Mouse (Mus musculus): ENCODE results near the gene Dhx29. TPM values are rescaled to one million over a fixed set of nuclear protein-coding genes. Genes with fewer than 3 reads are reported as not detected.

The Dhx29 gene
- polyA plus RNA-seq, 1 experiment from 2014 or later, result 13.1 TPM

GRCm38 (mm10) chr13:112987532-112987943 is 60.3 kb downstream of the Dhx29 start, which contains the start of gene Ccno:
Ccno (plus strand) TSS chr13:112987802.
- Histone ChIP-seq H3K27ac (replicated peaks) (no peak within 1 kb of the TSS), H3K9ac (peak within 1 kb of the TSS; percentile 79), H3K9me3 (no peaks in the 10 kb centered on the region), H3K4me2 (peak within 1 kb of the TSS; percentile 99), H3K27me3 (replicated peaks) (peaks cover 90% of the 10 kb centered on the region), H3K36me3 (no peaks in the 10 kb centered on the region), H3K4me3 (peak within 1 kb of the TSS; percentile 68), H3K4me1 (peaks cover 38% of the 10 kb centered on the region)
- peak; percentile 90 for ATAC-seq (ENCODE audit: extremely low read depth, insufficient number of reproducible peaks, low FRiP score, low TSS enrichment)
- WGBS, result 0% methylated on average over 47 of the region's 47 CpGs

DNA sequence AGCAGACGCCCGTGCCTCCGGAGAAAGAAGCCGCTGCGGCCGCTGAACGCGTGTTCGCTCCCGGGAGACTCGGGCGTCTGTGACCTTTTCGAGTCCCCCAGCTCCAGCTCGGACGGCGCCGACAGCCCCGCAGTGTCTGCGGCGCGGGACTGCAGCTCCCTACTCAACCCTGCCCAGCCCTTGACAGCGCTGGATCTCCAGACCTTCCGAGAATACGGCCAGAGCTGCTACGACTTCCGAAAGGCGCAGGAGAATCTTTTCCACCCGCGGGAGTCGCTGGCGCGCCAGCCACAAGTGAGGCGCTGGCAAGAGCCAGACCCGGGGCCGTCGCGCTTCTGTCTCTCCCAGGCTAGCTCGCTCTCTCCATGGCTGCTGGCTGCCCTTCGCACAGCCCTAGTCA is 60.7 kb downstream of the Dhx29 start:
- WGBS, result under 1% methylated on average over 39 of the region's 39 CpGs
- Histone ChIP-seq H3K27me3 (replicated peaks) (peaks cover 89% of the 10 kb centered on the region), H3K4me3 (peak overlapping the region; percentile 68), H3K36me3 (no peaks in the 10 kb centered on the region), H3K9ac (peak overlapping the region; percentile 79), H3K4me2 (peak overlapping the region; percentile 99), H3K4me1 (peaks cover 38% of the 10 kb centered on the region), H3K27ac (replicated peaks) (no peak overlapping the region), H3K9me3 (no peaks in the 10 kb centered on the region)
- peak; percentile 9; the same call in 1 of the 2 replicates for ATAC-seq (ENCODE audit: extremely low read depth, insufficient number of reproducible peaks, low FRiP score, low TSS enrichment)

GRCm38 (mm10) chr13:112988866-112989265 is 61.6 kb downstream of the Dhx29 start:
- Histone ChIP-seq H3K27ac (replicated peaks) (no peak overlapping the region), H3K4me1 (peaks cover 45% of the 10 kb centered on the region), H3K36me3 (no peaks in the 10 kb centered on the region), H3K27me3 (replicated peaks) (peaks cover 89% of the 10 kb centered on the region), H3K4me2 (peak overlapping the region; percentile 99), H3K9ac (0 out of 2 replicates have a peak overlapping the region, but pooled peaks have one; percentile 30), H3K4me3 (peak overlapping the region; percentile 68), H3K9me3 (no peaks in the 10 kb centered on the region)
- ATAC-seq (ENCODE audit: extremely low read depth, insufficient number of reproducible peaks, low FRiP score, low TSS enrichment), result no peak
- under 1% methylated on average over 19 of the region's 19 CpGs for whole genome bisulfite sequencing

- H3K27me3 ChIP-seq (replicated peaks), result peaks cover 90% of the 10 kb centered on the region
- peaks cover 51% of the 10 kb centered on the region for H3K4me1 ChIP-seq
- ATAC-seq (ENCODE audit: extremely low read depth, insufficient number of reproducible peaks, low FRiP score, low TSS enrichment), result no peak
- no peaks in the 10 kb centered on the region for H3K9me3 ChIP-seq
- 1% methylated on average over 23 of the region's 23 CpGs for WGBS
- peak overlapping the region; percentile 99 for H3K4me2 ChIP-seq
- peak overlapping the region; percentile 68 for H3K4me3 ChIP-seq
- H3K9ac ChIP-seq, result peak overlapping the region; percentile 50; the same call in 1 of the 2 replicates
- H3K27ac ChIP-seq (replicated peaks), result no peak overlapping the region
- H3K36me3 ChIP-seq, result no peaks in the 10 kb centered on the region
Observed at GRCm38 (mm10) chr13:112989541-112989940, 62.3 kb downstream of the Dhx29 start.

DNA sequence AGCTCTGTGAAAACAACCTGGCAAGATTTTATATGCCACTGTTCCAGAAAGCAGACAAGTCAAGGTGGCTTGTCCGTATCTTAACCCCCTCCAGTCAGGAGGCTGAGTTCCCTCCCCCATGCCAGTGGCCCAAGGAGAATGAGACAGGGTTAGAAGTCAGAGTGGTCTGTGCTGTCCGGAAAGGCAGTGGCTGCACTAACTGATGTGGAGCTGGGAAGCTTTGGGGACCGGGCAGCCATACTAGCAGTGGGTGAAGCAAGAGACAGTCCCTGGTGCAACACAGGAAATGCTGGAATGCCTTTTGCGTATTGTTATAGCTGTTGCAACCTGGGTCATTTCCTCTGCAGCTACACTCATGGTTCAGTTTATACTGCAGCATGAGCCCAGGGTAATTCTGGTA is 63.1 kb downstream of the Dhx29 start:
- no peak for ATAC-seq (ENCODE audit: extremely low read depth, insufficient number of reproducible peaks, low FRiP score, low TSS enrichment)
- Histone ChIP-seq H3K4me3 (no peak overlapping the region), H3K4me2 (0 out of 2 replicates have a peak overlapping the region, but pooled peaks have one; percentile 99), H3K9ac (no peak overlapping the region), H3K27ac (replicated peaks) (no peak overlapping the region), H3K4me1 (peaks cover 51% of the 10 kb centered on the region), H3K9me3 (no peaks in the 10 kb centered on the region), H3K36me3 (no peaks in the 10 kb centered on the region), H3K27me3 (replicated peaks) (peaks cover 95% of the 10 kb centered on the region)
- 15% methylated on average over 4 of the region's 4 CpGs for WGBS

GRCm38 (mm10) chr13:112993531-112994152 is 66.4 kb downstream of the Dhx29 start, which contains the start of gene Mcidas:
Mcidas (plus strand) TSS chr13:112993845.
- Histone ChIP-seq H3K9me3 (no peaks in the 10 kb centered on the region), H3K4me1 (peaks cover 37% of the 10 kb centered on the region), H3K27me3 (replicated peaks) (peaks cover 95% of the 10 kb centered on the region), H3K36me3 (no peaks in the 10 kb centered on the region), H3K9ac (peak within 1 kb of the TSS; percentile 54; the same call in 1 of the 2 replicates), H3K27ac (replicated peaks) (no peak within 1 kb of the TSS), H3K4me2 (peak within 1 kb of the TSS; percentile 76), H3K4me3 (peak within 1 kb of the TSS; percentile 50)
- no peak for ATAC-seq (ENCODE audit: extremely low read depth, insufficient number of reproducible peaks, low FRiP score, low TSS enrichment)
- WGBS, result under 1% methylated on average over 63 of the region's 63 CpGs

GRCm38 (mm10) chr13:112994191-112994590 is 66.9 kb downstream of the Dhx29 start:
- peaks cover 95% of the 10 kb centered on the region for H3K27me3 ChIP-seq (replicated peaks)
- ATAC-seq (ENCODE audit: extremely low read depth, insufficient number of reproducible peaks, low FRiP score, low TSS enrichment), result no peak
- WGBS, result under 1% methylated on average over 25 of the region's 25 CpGs
- H3K36me3 ChIP-seq, result no peaks in the 10 kb centered on the region
- peak overlapping the region; percentile 76 for H3K4me2 ChIP-seq
- H3K27ac ChIP-seq (replicated peaks), result no peak overlapping the region
- peaks cover 37% of the 10 kb centered on the region for H3K4me1 ChIP-seq
- H3K9me3 ChIP-seq, result no peaks in the 10 kb centered on the region
- peak overlapping the region; percentile 54; the same call in 1 of the 2 replicates for H3K9ac ChIP-seq
- H3K4me3 ChIP-seq, result peak overlapping the region; percentile 50

- Histone ChIP-seq H3K27me3 (replicated peaks) (peaks cover 95% of the 10 kb centered on the region), H3K36me3 (no peaks in the 10 kb centered on the region), H3K4me2 (no peak overlapping the region), H3K4me1 (peaks cover 24% of the 10 kb centered on the region), H3K27ac (replicated peaks) (no peak overlapping the region), H3K9ac (no peak overlapping the region), H3K4me3 (no peak overlapping the region), H3K9me3 (no peaks in the 10 kb centered on the region)
- ATAC-seq (ENCODE audit: extremely low read depth, insufficient number of reproducible peaks, low FRiP score, low TSS enrichment), result no peak
- 57% methylated on average over 4 of the region's 4 CpGs for WGBS
Observed at GRCm38 (mm10) chr13:112996407-112996806, 69.2 kb downstream of the Dhx29 start.

GRCm38 (mm10) chr13:112997369-112997768 is 70.1 kb downstream of the Dhx29 start:
- H3K4me3 ChIP-seq, result no peak overlapping the region
- H3K27ac ChIP-seq (replicated peaks), result no peak overlapping the region
- ATAC-seq (ENCODE audit: extremely low read depth, insufficient number of reproducible peaks, low FRiP score, low TSS enrichment), result no peak
- no peak overlapping the region for H3K4me2 ChIP-seq
- H3K9me3 ChIP-seq, result no peaks in the 10 kb centered on the region
- peaks cover 97% of the 10 kb centered on the region for H3K27me3 ChIP-seq (replicated peaks)
- 67% methylated on average over 6 of the region's 6 CpGs for WGBS
- peaks cover 24% of the 10 kb centered on the region for H3K4me1 ChIP-seq
- no peaks in the 10 kb centered on the region for H3K36me3 ChIP-seq
- no peak overlapping the region for H3K9ac ChIP-seq

- H3K9me3 ChIP-seq, result no peaks in the 10 kb centered on the region
- peaks cover 19% of the 10 kb centered on the region for H3K4me1 ChIP-seq
- peak overlapping the region; percentile 54 for H3K4me3 ChIP-seq
- peak overlapping the region; percentile 12 for H3K9ac ChIP-seq
- under 1% methylated on average over 46 of the region's 46 CpGs for WGBS
- no peaks in the 10 kb centered on the region for H3K36me3 ChIP-seq
- peaks cover 90% of the 10 kb centered on the region for H3K27me3 ChIP-seq (replicated peaks)
- peak overlapping the region; percentile 90 for H3K4me2 ChIP-seq
- no peak for ATAC-seq (ENCODE audit: extremely low read depth, insufficient number of reproducible peaks, low FRiP score, low TSS enrichment)
- H3K27ac ChIP-seq (replicated peaks), result no peak overlapping the region
Observed at GRCm38 (mm10) chr13:112998427-112999201, 71.4 kb downstream of the Dhx29 start.

GRCm38 (mm10) chr13:113000090-113000489 is 72.8 kb downstream of the Dhx29 start:
- Histone ChIP-seq H3K27ac (replicated peaks) (no peak overlapping the region), H3K4me3 (no peak overlapping the region), H3K9me3 (no peaks in the 10 kb centered on the region), H3K9ac (no peak overlapping the region), H3K4me1 (peaks cover 11% of the 10 kb centered on the region; the same call in 1 of the 2 replicates), H3K4me2 (no peak overlapping the region), H3K36me3 (no peaks in the 10 kb centered on the region), H3K27me3 (replicated peaks) (peaks cover 75% of the 10 kb centered on the region)
- no peak for ATAC-seq (ENCODE audit: extremely low read depth, insufficient number of reproducible peaks, low FRiP score, low TSS enrichment)
- 73% methylated on average over 3 of the region's 3 CpGs for WGBS

Data from heart, embryonic 13.5 days (tissue).